Mouse (Mus musculus): Measurements from ENCODE around the gene Abhd17a. TPM values are rescaled to one million over a fixed set of nuclear protein-coding genes. Genes with fewer than 3 reads are reported as not detected.

Abhd17a gene
- polyA plus RNA-seq (2015; fragmentation: Nextera tagmentation; extraction: Ambion mirVana) = 50.2 and 59.3 TPM in 2 replicates

DNA sequence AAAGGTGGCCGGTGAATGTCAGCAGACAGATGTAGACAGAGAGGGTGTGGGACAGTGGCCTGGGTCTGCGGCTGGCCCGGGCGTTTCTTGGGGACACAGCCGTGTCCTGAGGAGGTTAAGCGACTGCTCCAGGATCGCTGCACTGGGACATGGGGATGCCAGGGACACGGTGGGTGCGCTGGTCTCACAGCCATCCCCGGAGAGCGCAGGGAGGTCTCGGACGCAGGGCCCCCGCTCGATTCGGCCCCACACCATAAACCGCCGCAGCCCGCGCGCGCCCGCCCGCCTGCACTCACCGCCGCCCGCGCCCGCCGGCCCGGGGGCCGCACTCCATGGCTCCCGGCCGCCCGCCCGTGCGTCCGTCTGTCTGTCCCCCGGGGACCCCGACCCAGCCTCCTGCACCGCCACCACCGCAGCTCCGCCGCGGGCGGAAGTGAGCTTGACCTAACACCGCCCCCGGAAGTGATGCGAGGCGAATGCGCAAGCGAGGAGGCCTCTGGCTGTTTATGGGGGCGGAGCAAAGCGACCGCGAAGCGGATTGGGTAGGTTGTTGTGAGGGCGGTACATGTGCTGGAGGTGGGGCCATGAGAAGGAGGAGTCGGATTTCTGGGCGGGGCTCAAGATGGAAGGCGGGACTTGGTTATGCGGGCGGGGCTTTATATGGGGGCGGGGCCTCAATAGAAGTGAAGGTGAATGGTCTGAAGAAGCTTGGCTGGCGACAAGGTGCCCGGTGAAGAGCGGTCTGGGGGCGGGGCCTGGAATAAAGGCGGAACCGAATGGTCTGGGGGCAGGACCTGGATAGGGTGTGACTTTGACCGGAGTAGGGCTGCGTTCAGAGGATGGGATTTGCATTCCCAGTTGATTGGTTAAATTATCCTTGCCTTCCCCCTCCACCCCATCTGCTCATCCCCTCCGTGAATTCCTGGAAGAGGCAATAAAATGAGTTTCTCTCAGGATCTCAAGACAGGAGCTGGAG lies at the start of gene Abhd17a:
Abhd17a (minus strand) TSS at position 463 of the 976 bp plus-strand sequence.
- Histone ChIP-seq H3K27me3 (ENCODE audit: insufficient read depth, low read length) (no peaks in the 10 kb centered on the region), H3K4me3 (ENCODE audit: low read depth, low read length) (peak within 1 kb of the TSS; percentile 93), H3K9ac (replicated peaks) (peak within 1 kb of the TSS; percentile 97), H3K9me3 (ENCODE audit: low read length) (no peaks in the 10 kb centered on the region), H3K4me1 (ENCODE audit: insufficient read depth) (peaks cover 33% of the 10 kb centered on the region), H3K4me2 (ENCODE audit: low read depth, low read length) (peak within 1 kb of the TSS; percentile 96), H3K27ac (ENCODE audit: low read depth) (peak within 1 kb of the TSS; percentile 84), H3K36me3 (replicated peaks; ENCODE audit: insufficient read depth, low read length) (no peaks in the 10 kb centered on the region; the same call in none of the 2 replicates)
- WGBS (ENCODE audit: insufficient replicate concordance) = under 1% methylated on average over 57 of the region's 73 CpGs
- peak; percentile 99 for DNase-seq
- peak; percentile 97 for ATAC-seq
- TF ChIP-seq CTCF (IDR thresholded peaks at IDR 0.05; ENCODE audit: low read depth) (no peak), EP300 (IDR thresholded peaks at IDR 0.05; ENCODE audit: low read depth) (0 out of 2 replicates have a peak, but pooled peaks have one; percentile 48)

DNA sequence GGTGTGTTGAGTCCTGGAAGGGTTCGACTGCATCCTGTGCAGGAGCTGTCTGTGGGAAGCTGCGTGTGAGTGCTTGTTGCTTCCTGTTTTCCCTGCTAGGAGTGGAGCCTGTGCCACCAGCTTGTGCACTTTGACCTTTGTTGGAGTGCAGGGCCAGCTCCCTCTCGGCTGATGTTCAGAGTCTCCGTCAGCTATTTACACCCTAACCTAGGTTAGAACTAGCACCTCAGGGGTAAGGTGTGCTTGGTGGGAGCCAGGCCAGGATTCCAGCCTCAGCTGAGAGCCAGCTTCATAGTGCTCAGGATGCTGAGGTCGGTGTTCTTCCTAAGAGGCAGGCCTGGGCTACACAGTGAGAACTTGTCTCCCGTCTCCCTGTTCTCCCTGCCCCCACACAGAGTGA lies 45.2 kb upstream of the Abhd17a start:
- TF ChIP-seq CTCF (IDR thresholded peaks at IDR 0.05; ENCODE audit: low read depth) = no peak
- TF ChIP-seq EP300 (IDR thresholded peaks at IDR 0.05; ENCODE audit: low read depth) = no peak
- Histone ChIP-seq H3K4me1 (ENCODE audit: insufficient read depth) (no peaks in the 10 kb centered on the region), H3K27me3 (ENCODE audit: insufficient read depth, low read length) (no peaks in the 10 kb centered on the region), H3K36me3 (replicated peaks; ENCODE audit: insufficient read depth, low read length) (peaks cover 62% of the 10 kb centered on the region), H3K4me3 (ENCODE audit: low read depth, low read length) (no peak overlapping the region), H3K9me3 (ENCODE audit: low read length) (no peaks in the 10 kb centered on the region), H3K4me2 (ENCODE audit: low read depth, low read length) (no peak overlapping the region), H3K27ac (ENCODE audit: low read depth) (0 out of 2 replicates have a peak overlapping the region, but pooled peaks have one; percentile 6), H3K9ac (replicated peaks) (no peak overlapping the region)
- 60% methylated on average over 6 of the region's 6 CpGs for WGBS (ENCODE audit: insufficient replicate concordance)
- no peak for DNase-seq
- peak; percentile 26; the same call in 1 of the 2 replicates for ATAC-seq

DNA sequence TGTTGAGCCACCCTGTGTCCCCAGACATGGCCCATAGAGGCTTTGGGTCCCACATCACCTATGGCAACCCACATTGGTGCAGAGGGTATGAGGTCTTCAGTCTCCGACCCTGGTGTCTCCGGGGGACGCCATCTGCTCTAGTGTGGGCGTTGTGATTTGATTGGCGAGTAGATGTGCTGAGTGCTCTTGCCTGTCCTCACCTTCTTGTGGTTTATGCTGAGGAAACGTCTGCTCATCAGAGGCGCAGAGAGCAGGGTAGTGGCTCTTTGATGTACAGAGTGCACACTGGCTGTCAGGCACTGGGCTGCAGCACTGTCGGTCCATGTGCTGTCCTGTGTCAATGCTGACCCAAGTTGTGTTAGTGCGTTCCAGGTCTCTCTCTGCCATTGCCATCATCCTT lies 38.8 kb upstream of the Abhd17a start:
- no peaks in the 10 kb centered on the region for H3K9me3 ChIP-seq (ENCODE audit: low read length)
- H3K27me3 ChIP-seq (ENCODE audit: insufficient read depth, low read length) = no peaks in the 10 kb centered on the region
- no peak for TF ChIP-seq EP300 (IDR thresholded peaks at IDR 0.05; ENCODE audit: low read depth)
- no peak for TF ChIP-seq CTCF (IDR thresholded peaks at IDR 0.05; ENCODE audit: low read depth)
- no peak overlapping the region for H3K9ac ChIP-seq (replicated peaks)
- H3K4me1 ChIP-seq (ENCODE audit: insufficient read depth) = peaks cover 43% of the 10 kb centered on the region
- H3K4me3 ChIP-seq (ENCODE audit: low read depth, low read length) = no peak overlapping the region
- H3K27ac ChIP-seq (ENCODE audit: low read depth) = no peak overlapping the region
- ATAC-seq (no peak), DNase-seq (no peak)
- H3K36me3 ChIP-seq (replicated peaks; ENCODE audit: insufficient read depth, low read length) = no peaks in the 10 kb centered on the region
- no peak overlapping the region for H3K4me2 ChIP-seq (ENCODE audit: low read depth, low read length)
- WGBS (ENCODE audit: insufficient replicate concordance) = 76% methylated on average over 9 of the region's 9 CpGs

DNA sequence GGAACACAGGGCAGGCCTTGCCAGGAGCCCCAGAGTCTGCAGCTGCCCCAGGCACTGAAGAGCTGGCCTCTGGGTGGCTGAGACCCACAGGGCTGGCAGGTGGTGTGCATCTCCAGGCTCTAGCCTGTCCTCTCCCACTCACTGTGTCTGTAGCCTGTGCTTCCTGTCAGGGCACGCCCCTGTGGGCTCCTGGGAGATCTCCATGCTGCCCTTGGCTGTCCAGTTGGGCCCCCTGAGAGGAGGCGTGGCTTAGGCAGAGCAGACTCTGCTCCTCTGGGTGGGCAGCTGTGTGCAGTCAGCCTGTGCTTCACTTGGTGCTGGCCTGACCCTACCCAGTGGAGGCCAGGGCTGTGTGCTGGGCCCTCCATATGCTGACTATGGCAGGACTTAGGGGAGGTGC lies 37.5 kb upstream of the Abhd17a start:
- no peak overlapping the region for H3K4me3 ChIP-seq (ENCODE audit: low read depth, low read length)
- H3K4me2 ChIP-seq (ENCODE audit: low read depth, low read length) = no peak overlapping the region
- H3K27ac ChIP-seq (ENCODE audit: low read depth) = no peak overlapping the region; the same call in 1 of the 2 replicates
- H3K9me3 ChIP-seq (ENCODE audit: low read length) = no peaks in the 10 kb centered on the region
- no peaks in the 10 kb centered on the region for H3K27me3 ChIP-seq (ENCODE audit: insufficient read depth, low read length)
- DNase-seq (peak; percentile 57), ATAC-seq (peak; percentile 8; the same call in 1 of the 2 replicates)
- 0 out of 2 replicates have a peak overlapping the region, but pooled peaks have one; percentile 12 for H3K9ac ChIP-seq (replicated peaks)
- H3K4me1 ChIP-seq (ENCODE audit: insufficient read depth) = peaks cover 46% of the 10 kb centered on the region
- H3K36me3 ChIP-seq (replicated peaks; ENCODE audit: insufficient read depth, low read length) = no peaks in the 10 kb centered on the region
- WGBS (ENCODE audit: insufficient replicate concordance) = 45% methylated on average over 2 of the region's 2 CpGs
- TF ChIP-seq CTCF (IDR thresholded peaks at IDR 0.05; ENCODE audit: low read depth) (no peak), EP300 (IDR thresholded peaks at IDR 0.05; ENCODE audit: low read depth) (no peak)

DNA sequence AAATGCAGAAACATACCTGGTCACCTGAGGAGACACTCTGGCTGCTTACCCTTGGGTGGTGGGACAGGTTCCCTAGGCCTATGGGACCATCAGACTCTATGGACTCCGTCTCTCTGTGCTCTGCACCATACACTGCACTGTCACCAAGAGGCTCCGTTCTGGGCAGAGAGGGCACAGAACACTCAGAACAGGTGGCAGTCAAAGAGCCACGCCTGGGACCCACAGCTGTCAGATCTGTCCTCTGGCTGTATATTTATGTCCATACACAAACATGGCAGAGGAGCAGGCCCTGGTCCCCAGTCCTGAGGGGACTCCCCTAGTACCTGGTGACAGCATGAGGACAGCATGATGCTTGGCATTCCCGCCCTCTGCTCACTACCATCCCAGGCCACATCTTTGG lies 35.6 kb upstream of the Abhd17a start:
- no peak overlapping the region for H3K4me2 ChIP-seq (ENCODE audit: low read depth, low read length)
- no peak overlapping the region for H3K4me3 ChIP-seq (ENCODE audit: low read depth, low read length)
- TF ChIP-seq CTCF (IDR thresholded peaks at IDR 0.05; ENCODE audit: low read depth) (no peak), EP300 (IDR thresholded peaks at IDR 0.05; ENCODE audit: low read depth) (no peak)
- DNase-seq = no peak
- peaks cover 52% of the 10 kb centered on the region for H3K4me1 ChIP-seq (ENCODE audit: insufficient read depth)
- no peaks in the 10 kb centered on the region for H3K36me3 ChIP-seq (replicated peaks; ENCODE audit: insufficient read depth, low read length)
- H3K9me3 ChIP-seq (ENCODE audit: low read length) = no peaks in the 10 kb centered on the region
- H3K27ac ChIP-seq (ENCODE audit: low read depth) = peak overlapping the region; percentile 58
- 0 out of 2 replicates have a peak overlapping the region, but pooled peaks have one; percentile 1 for H3K9ac ChIP-seq (replicated peaks)
- WGBS (ENCODE audit: insufficient replicate concordance) = 87% methylated on average over 4 of the region's 4 CpGs
- no peaks in the 10 kb centered on the region for H3K27me3 ChIP-seq (ENCODE audit: insufficient read depth, low read length)
- ATAC-seq = no peak

Data from liver, postnatal 0 days (tissue).